In genomic region chr12:85767750-85768149, GRCm38 (mm10) we compare ENCODE assay signal across 23 mouse cellular contexts.
"Had no signal": no experiment of that assay in that cellular context is flagged by ENCODE, and none has a peak within 500 bp of the region (broad histone marks: within the 10 kb centered on the region; RNA-seq: fewer than 3 reads in every experiment).

No protein-coding gene starts in this region.

- H3K4me3 ChIP-seq: layer of hippocampus, adult 2 months; left cerebral cortex, adult 2 months; limb, embryonic 10.5 days; limb, embryonic 13.5 days; liver, embryonic 12.5 days; liver, embryonic 15.5 days; lung, embryonic 15.5 days; megakaryocyte, embryonic 14.5 days; midbrain, embryonic 10.5 days; midbrain, embryonic 15.5 days; neural tube, embryonic 12.5 days; neural tube, embryonic 15.5 days; stomach, embryonic 15.5 days had no signal

- H3K9ac ChIP-seq: limb, embryonic 13.5 days; liver, embryonic 12.5 days; liver, embryonic 15.5 days; lung, embryonic 15.5 days; midbrain, embryonic 15.5 days; neural tube, embryonic 12.5 days; neural tube, embryonic 15.5 days; stomach, embryonic 15.5 days had no signal

- H3K27me3 ChIP-seq: liver, embryonic 15.5 days; midbrain, embryonic 15.5 days; neural tube, embryonic 12.5 days; neural tube, embryonic 15.5 days; stomach, embryonic 15.5 days had no signal

- DNase-seq: kidney, adult 11 months; kidney, adult 8-10 months; layer of hippocampus, postnatal 36 days; liver; lung, adult 18-20 months; lung, postnatal 10 days; lung, postnatal 36 days; right cerebral cortex, adult 18-20 months; spleen, adult 18-20 months; thymus, postnatal 25 days had no signal

- H3K27ac ChIP-seq: layer of hippocampus, adult 2 months; left cerebral cortex, adult 2 months; limb, embryonic 10.5 days; limb, embryonic 13.5 days; liver, embryonic 12.5 days; liver, embryonic 15.5 days; lung, embryonic 15.5 days; midbrain, embryonic 10.5 days; midbrain, embryonic 15.5 days; neural tube, embryonic 12.5 days; neural tube, embryonic 15.5 days; stomach, embryonic 15.5 days had no signal

- ATAC-seq: liver, embryonic 12.5 days; midbrain, embryonic 15.5 days had no signal

- H3K36me3 ChIP-seq: limb, embryonic 10.5 days; limb, embryonic 13.5 days; liver, embryonic 12.5 days; liver, embryonic 15.5 days; lung, embryonic 15.5 days; midbrain, embryonic 10.5 days; midbrain, embryonic 15.5 days; neural tube, embryonic 12.5 days; neural tube, embryonic 15.5 days; stomach, embryonic 15.5 days had no signal

- H3K4me1 ChIP-seq: limb, embryonic 13.5 days; liver, embryonic 12.5 days; megakaryocyte, embryonic 14.5 days; midbrain, embryonic 15.5 days; neural tube, embryonic 12.5 days; neural tube, embryonic 15.5 days; stomach, embryonic 15.5 days had no signal

- H3K4me2 ChIP-seq: limb, embryonic 13.5 days; liver, embryonic 12.5 days; liver, embryonic 15.5 days; lung, embryonic 15.5 days; midbrain, embryonic 15.5 days; neural tube, embryonic 12.5 days; neural tube, embryonic 15.5 days; stomach, embryonic 15.5 days had no signal

- H3K9me3 ChIP-seq: limb, embryonic 10.5 days; limb, embryonic 13.5 days; liver, embryonic 12.5 days; liver, embryonic 15.5 days; lung, embryonic 15.5 days; megakaryocyte, embryonic 14.5 days; midbrain, embryonic 10.5 days; midbrain, embryonic 15.5 days; neural tube, embryonic 12.5 days; neural tube, embryonic 15.5 days; stomach, embryonic 15.5 days had no signal
